Mouse (Mus musculus) megakaryocyte, embryonic 14.5 days (primary cell): ENCODE measurements around the gene Tmem147. TPM values are rescaled to one million over a fixed set of nuclear protein-coding genes. Genes with fewer than 3 reads are reported as not detected.
"Not testable (repeated sequence)": the region's sequence is repeated elsewhere in the genome, so short reads cannot be mapped to it uniquely, and the experiment has no call there.

ENCODE experiments used
- H3K27me3 ChIP-seq: replicated peaks from 2 replicates; pipeline ENCODE3; 2012; ENCODE audit warnings: inconsistent platforms
- H3K36me3 ChIP-seq: replicated peaks from 2 replicates; pipeline ENCODE3; 2012; ENCODE audit warnings: low read length, inconsistent platforms, mixed read lengths
- H3K4me1 ChIP-seq: 2 replicates; pipeline ENCODE4 v1.6.1; 2012; ENCODE audit warnings: inconsistent platforms
- H3K4me3 ChIP-seq: replicated peaks from 2 replicates; pipeline ENCODE3; 2012; ENCODE audit warnings: moderate library complexity, mild to moderate bottlenecking, inconsistent platforms
- H3K9me3 ChIP-seq: 2 replicates; pipeline ENCODE4 v1.6.1; 2012; ENCODE audit warnings: inconsistent platforms
- FLI1 ChIP-seq: IDR thresholded peaks from 2 replicates; pipeline ENCODE4 v1.6.1; 2012; ENCODE audit warnings: low read length, inconsistent platforms, mixed read lengths
- GATA1 ChIP-seq: IDR thresholded peaks from 3 replicates; pipeline ENCODE4 v1.6.1; 2012; ENCODE audit warnings: mixed read lengths, low read length, inconsistent platforms, borderline replicate concordance
- polyA plus RNA-seq: library from polyadenylated mRNA; stranded (reverse); fragments of >175 nt; gene quantifications from 2 replicates; pipeline ENCODE4 v1.2.3, GENCODE M21; 2012; ENCODE audit warnings: low replicate concordance; ENCODE audit not compliant: insufficient read depth

The Tmem147 gene
- polyA plus RNA-seq, 1 experiment: 25.4 TPM

DNA sequence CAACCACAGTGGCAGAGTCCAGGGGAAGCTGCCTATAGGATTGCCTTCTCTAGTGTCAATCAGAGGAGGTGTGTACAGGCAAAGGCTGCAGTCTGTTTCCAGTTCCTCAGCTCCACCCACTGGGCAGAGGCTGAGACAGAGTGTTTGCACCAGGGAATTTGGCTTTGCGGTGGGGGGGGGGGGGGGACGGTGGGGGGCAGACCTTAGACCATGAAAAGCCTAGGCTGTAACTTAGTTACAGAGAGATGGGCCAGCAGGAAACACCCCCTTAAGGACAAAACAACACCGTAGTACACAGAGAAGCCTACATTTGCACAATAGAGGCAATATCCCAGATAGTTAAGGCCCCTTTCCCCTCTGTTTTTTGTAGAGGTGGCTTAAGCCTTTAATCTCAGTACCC lies 27.7 kb upstream of the Tmem147 start:
- TF ChIP-seq FLI1 (no peak), GATA1 (no peak)
- H3K36me3 ChIP-seq: peaks cover 8% of the 10 kb centered on the region
- H3K4me3 ChIP-seq: no peak overlapping the region
- H3K9me3 ChIP-seq: peaks cover 29% of the 10 kb centered on the region
- peaks cover 13% of the 10 kb centered on the region for H3K27me3 ChIP-seq
- peaks cover 31% of the 10 kb centered on the region for H3K4me1 ChIP-seq

DNA sequence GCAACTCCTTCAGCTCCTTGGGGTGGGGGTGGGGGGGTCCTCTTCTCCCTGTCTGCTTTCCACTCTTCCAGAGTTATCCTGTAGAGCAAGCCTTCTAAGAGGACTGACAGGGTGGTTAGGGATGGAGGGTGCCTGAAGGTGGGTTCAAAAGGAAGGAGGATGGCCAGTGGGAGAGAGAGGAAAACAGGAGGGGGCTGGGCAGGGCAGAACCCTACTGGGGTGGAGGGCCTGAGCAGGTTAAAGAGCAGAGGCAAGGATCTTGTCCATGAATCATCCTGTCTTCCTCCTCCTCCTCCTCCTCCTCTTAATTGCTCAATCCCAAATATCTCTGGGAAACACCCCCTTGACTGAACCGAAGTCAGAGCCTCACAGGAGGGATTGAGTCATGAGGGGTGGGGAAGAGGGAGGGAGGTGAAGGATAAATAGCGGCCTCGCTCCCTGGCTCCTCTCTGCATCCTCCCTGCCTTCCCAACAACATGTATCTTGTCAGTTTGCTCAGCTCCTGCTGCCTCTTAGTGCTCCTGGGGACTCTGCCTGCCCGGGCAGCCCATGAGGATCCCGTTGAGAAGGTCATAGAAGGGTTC lies 21.8 kb upstream of the Tmem147 start, which contains the start of gene Sbsn:
TSS of gene Sbsn (plus strand) at position 386 of the 584 bp plus-strand sequence.
- no peak for TF ChIP-seq FLI1
- no peak for TF ChIP-seq GATA1
- H3K9me3 ChIP-seq: peaks cover 35% of the 10 kb centered on the region
- peaks cover 14% of the 10 kb centered on the region for H3K27me3 ChIP-seq
- H3K4me1 ChIP-seq: no peaks in the 10 kb centered on the region; the same call in 1 of the 2 replicates
- no peak within 1 kb of the TSS for H3K4me3 ChIP-seq
- H3K36me3 ChIP-seq: peaks cover 8% of the 10 kb centered on the region

DNA sequence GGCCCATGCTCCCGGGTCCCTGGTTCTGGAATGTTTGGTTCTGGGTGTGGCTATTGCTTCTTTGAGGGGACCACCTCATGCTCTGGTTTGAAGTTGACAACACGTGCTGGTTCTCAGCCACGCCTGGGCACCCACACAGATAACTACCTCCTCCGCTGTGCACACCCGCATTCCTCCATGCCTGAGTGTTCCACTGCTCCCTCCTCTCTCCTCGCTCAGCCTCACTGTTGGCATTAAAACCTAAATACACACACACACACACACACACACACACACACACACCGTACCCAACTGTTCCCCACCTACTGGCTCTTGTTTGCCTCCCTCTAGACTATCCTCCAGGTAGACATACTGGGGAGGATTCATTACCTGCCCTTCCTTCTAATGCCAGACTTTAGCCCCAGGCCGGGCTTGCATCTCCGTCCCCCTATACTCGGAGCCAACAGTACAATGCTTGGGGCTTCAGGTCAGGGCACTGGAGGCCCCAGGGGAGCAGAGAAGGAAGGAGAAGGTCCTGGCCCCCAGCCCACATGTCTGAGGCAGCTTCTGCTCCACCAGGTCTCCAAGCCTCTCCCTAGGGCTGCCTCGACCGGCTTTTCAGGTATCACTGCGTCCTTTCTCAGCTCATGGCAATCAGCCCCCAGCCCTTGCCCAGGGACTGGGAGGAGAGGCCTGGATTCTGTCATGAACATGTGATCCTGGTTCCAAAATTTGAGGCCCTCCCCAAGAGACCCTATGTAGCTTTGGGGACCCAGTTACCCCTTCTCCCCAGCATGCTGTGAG lies 20.7 kb upstream of the Tmem147 start:
- Histone ChIP-seq H3K9me3 (peaks cover 24% of the 10 kb centered on the region), H3K4me1 (peaks cover 3% of the 10 kb centered on the region), H3K4me3 (no peak overlapping the region), H3K36me3 (peaks cover 3% of the 10 kb centered on the region), H3K27me3 (peaks cover 9% of the 10 kb centered on the region)
- TF ChIP-seq GATA1: no peak
- no peak for TF ChIP-seq FLI1

DNA sequence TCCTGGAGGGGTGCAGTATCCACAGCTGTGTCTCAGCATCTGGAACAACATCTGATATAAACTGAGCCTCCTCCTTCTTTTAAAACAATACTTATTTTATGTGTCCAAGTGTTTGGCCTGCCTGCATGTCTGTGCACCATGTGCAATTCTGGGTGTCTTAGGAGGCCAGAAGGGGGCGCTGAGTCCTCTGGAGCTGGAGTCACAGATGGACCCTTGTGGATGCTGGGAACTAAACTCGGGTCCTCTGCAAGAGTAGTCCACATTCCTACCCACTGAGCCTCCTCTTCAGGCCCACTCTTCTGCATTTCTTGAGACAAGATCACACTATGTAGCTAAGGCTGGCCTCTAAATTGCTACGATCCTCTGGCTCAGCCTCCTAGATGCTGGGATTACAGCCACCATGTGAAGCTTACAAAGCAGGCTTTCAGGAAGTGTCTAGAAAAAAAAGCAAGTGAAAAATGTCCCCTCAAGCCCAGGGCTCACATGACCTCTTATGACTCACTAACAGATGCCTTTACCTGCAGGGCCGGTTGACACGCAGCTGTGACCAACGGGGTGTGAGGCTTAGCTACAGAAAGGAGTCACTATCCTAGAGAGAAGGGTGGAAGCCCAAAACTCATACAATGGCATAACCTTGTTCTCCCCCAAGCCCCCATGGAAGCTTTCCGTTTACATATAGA lies 18.3 kb upstream of the Tmem147 start:
- Histone ChIP-seq H3K9me3 (peaks cover 6% of the 10 kb centered on the region; the same call in 1 of the 2 replicates), H3K4me3 (no peak overlapping the region), H3K36me3 (no peaks in the 10 kb centered on the region), H3K4me1 (peaks cover 3% of the 10 kb centered on the region), H3K27me3 (peaks cover 6% of the 10 kb centered on the region)
- TF ChIP-seq GATA1: no peak
- TF ChIP-seq FLI1: no peak

DNA sequence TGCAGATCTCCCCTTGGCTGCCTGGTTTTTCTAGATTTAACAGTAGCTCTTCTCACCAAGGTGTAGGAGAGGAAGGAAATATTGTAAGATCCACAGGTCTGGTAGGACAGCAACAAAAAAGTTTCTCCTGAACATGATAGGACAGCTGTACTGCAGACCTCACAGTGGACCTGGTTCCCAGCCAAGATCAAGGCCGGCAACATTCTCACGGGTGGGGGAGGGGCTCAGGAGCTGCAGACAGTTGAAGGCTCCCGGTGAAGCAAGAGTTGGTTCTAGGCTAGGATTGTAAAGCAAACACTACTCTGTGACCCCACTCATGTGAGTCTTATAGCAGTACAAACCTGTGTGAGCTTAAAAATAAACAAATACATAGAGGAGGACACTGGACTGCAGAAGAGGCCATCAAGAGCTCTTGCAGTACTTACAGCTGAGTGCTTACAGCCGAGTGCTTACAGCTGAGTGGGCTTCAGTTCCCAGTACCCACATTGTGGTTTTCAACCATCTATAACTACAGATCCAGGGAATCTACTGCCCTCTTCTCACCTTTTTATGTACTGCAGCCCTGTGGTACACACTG lies 14.8 kb upstream of the Tmem147 start:
- H3K36me3 ChIP-seq: peaks cover 10% of the 10 kb centered on the region
- no peak for TF ChIP-seq FLI1
- TF ChIP-seq GATA1: no peak
- H3K4me3 ChIP-seq: no peak overlapping the region
- peaks cover 10% of the 10 kb centered on the region for H3K9me3 ChIP-seq
- peaks cover 7% of the 10 kb centered on the region for H3K4me1 ChIP-seq
- peaks cover 1% of the 10 kb centered on the region for H3K27me3 ChIP-seq

DNA sequence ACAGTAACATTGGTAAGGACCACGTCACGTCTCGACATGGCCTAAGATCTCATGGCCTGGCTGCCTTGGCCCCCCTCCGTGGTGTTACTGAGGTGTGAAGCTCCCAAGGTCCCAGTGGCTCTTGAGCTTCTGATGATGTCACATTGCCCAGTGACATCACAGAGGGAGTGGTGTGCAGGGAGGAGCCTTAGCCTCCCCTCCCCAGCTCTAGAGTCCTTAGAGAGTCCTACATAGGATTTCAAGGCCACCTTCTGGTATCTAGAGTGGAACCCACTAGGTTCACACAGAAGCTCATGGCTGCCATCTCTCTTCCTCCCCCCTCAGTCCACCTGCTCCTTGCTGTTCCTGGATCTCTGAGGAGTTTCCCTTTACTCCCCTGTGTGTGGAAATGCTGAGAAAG lies 14.3 kb upstream of the Tmem147 start, which contains the start of gene Gapdhs:
TSS of gene Gapdhs (minus strand) at position 65 of the 400 bp plus-strand sequence.
- Histone ChIP-seq H3K4me3 (peak within 1 kb of the TSS; percentile 47), H3K9me3 (peaks cover 10% of the 10 kb centered on the region), H3K36me3 (peaks cover 10% of the 10 kb centered on the region)
- not testable (repeated sequence) for H3K27me3 ChIP-seq, H3K4me1 ChIP-seq

DNA sequence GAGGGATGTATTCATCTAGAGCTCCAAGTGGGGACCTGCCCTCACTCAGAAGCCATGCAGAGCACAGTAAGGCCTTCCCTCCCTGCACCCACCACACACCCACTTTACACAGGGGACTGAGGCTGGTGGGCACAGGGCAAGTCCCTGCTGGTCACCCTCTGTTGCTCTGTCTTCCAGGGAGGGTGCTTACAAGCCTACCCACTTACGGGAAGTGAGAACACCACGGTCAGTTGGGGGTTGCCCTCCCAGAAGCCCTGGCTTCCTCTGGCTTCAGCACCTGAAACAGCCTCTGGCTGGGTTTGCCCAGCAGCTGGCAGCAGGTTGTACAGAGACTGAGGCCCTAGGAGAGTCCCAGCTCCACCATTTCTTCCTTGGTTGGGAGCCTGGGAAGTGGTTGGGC lies 13.2 kb upstream of the Tmem147 start:
- Histone ChIP-seq H3K4me3 (peak overlapping the region; percentile 47), H3K36me3 (peaks cover 17% of the 10 kb centered on the region)
- not testable (repeated sequence) for H3K9me3 ChIP-seq, H3K27me3 ChIP-seq, H3K4me1 ChIP-seq

DNA sequence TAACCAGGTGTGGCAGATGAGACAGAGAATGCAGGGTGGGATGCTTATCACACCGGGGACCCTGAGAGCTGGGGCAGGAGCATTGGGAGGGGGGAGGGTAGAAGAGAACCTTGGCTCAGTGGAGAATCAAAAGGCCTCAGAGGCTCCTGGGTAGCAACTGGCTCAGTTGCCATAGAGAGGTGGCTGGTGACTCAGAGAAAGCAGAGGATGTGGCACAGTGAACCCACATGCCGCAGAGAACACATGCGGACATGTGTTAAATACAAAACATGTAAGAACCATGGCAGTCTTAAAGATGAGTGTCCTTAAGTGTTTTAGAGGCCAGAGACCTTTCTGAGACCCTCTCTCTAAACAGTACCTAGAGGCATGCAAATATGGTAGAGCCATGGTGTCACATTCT lies 6.9 kb upstream of the Tmem147 start:
- TF ChIP-seq FLI1: no peak
- TF ChIP-seq GATA1: no peak
- H3K4me1 ChIP-seq: no peaks in the 10 kb centered on the region; the same call in 1 of the 2 replicates
- no peaks in the 10 kb centered on the region for H3K27me3 ChIP-seq
- peaks cover 5% of the 10 kb centered on the region for H3K9me3 ChIP-seq
- no peak overlapping the region for H3K4me3 ChIP-seq
- peaks cover 78% of the 10 kb centered on the region for H3K36me3 ChIP-seq

DNA sequence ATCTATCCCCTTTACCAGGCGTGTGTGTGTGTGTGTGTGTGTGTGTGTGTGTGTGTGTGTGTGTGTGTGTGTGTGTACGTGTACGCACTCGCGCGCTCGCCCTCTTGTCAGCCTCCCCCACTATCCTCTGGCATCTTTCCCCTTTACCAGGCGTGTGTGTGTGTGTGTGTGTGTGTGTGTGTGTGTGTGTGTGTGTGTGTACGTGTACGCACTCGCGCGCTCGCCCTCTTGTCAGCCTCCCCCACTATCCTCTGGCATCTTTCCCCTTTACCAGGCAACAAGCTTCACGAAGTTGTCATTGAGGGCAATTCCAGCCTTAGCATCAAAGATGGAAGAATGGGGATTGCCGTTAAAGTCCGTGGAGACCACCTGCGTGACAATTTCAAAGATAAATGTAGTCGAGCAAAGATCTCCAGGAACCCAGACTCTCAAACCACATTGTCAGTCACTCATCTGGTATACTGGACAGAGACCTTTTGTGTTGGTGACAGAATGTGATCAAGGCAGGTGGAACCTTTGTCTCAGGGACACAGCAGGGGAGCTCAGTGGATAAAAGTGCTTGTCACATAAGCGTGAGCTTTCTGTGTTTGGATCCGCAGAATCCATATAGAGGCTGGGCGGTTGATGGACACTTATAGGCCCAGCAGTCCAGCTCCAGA lies 853 bp upstream of the Tmem147 start:
- H3K27me3 ChIP-seq, H3K9me3 ChIP-seq: not testable (repeated sequence)
- Histone ChIP-seq H3K4me3 (peak overlapping the region; percentile 97), H3K36me3 (peaks cover 72% of the 10 kb centered on the region), H3K4me1 (peaks cover 37% of the 10 kb centered on the region)

DNA sequence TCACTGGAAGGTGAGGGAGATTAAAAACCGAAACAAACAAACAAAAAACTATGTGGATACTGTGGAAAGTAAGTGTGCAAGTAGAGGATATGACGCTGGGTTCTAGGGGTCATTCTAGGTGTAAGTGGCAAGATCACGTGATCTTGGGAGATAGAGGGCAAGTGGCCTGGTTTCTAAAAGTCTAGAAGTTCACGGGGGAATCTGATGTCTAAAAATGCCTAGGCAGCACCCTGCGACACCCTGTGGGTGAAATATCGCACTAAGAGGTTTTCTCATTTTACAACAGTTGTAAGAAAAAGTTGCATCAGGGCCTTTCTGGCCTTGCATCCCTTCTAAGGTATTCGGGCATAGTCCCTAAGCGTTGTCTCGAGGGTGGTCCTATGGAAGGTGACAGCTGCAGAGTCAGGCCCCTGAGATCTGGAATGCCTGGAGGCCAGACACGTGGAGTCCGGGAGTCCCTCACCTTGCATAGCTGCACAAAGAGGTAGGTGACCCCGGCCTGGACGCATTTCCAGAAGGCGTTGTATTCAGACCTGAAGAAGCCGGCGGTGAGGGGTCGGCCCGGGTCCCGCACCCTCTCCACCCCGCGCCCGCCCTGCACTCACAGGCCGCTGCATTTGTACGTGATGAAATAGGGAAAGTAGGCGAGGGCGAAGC lies 473 bp downstream of the Tmem147 start:
- H3K4me3 ChIP-seq: peak overlapping the region; percentile 97
- H3K9me3 ChIP-seq: no peaks in the 10 kb centered on the region
- TF ChIP-seq GATA1 (no peak), FLI1 (no peak)
- peaks cover 42% of the 10 kb centered on the region for H3K4me1 ChIP-seq
- H3K36me3 ChIP-seq: peaks cover 61% of the 10 kb centered on the region
- H3K27me3 ChIP-seq: no peaks in the 10 kb centered on the region
